In genomic region chr11:95570827-95571619, GRCm38 (mm10) we compare ENCODE assay signal across 9 mouse cellular contexts. TPM values are rescaled to one million over a fixed set of nuclear protein-coding genes. Genes with fewer than 3 reads are reported as not detected.
DNase-seq lines count a peak whose midpoint lies in the region; ATAC-seq and TF ChIP-seq lines count a peak whose summit lies in the region.
"Had no signal": no experiment of that assay in that cellular context is flagged by ENCODE, and none has a peak within 500 bp of the region (broad histone marks: within the 10 kb centered on the region; RNA-seq: fewer than 3 reads in every experiment).

No protein-coding gene starts in this region.

- peaks cover 54% of the 10 kb centered on the region for H3K27me3 ChIP-seq in heart, embryonic 10.5 days (ENCODE audit: insufficient read depth, poor library complexity, severe bottlenecking)
- H3K27me3 ChIP-seq in midbrain, embryonic 13.5 days, result no peaks in the 10 kb centered on the region
- H3K27me3 ChIP-seq in midbrain, postnatal 0 days (ENCODE audit: insufficient read depth, low read length), result no peaks in the 10 kb centered on the region

- 0 out of 2 replicates have a peak, but pooled peaks have one; percentile 27 for ATAC-seq in midbrain, embryonic 13.5 days
- ATAC-seq in midbrain, postnatal 0 days (ENCODE audit: low FRiP score), result no peak

- no peak overlapping the region for H3K4me2 ChIP-seq in midbrain, embryonic 13.5 days (replicated peaks)
- no peak overlapping the region for H3K4me2 ChIP-seq in midbrain, postnatal 0 days (ENCODE audit: low read depth, low read length, poor library complexity, severe bottlenecking)

- no peak for DNase-seq in heart, embryonic 10.5 days (ENCODE audit: low spot score)
- DNase-seq in heart, postnatal 25 days (ENCODE audit: low spot score), result no peak
- no peak for DNase-seq in midbrain, postnatal 0 days (ENCODE audit: low spot score)
- peak; percentile 54 for DNase-seq in ZHBTc4 (ENCODE audit: low read depth, low spot score)
- no peak for DNase-seq in left cerebral cortex, postnatal 25 days (ENCODE audit: low spot score in 2 of 2)
- no peak for DNase-seq in spleen, postnatal 14 days (ENCODE audit: low spot score in 2 of 2)
- DNase-seq: heart, adult 18-20 months; thymus, postnatal 25 days had no signal

- intact Hi-C loops in heart, postnatal 25 days (cut with DNase I), result no loop called here
- intact Hi-C loops in left cerebral cortex, postnatal 25 days (cut with DNase I), result no loop called here

- H3K4me1 ChIP-seq in heart, embryonic 10.5 days, result peaks cover 55% of the 10 kb centered on the region
- peaks cover 7% of the 10 kb centered on the region for H3K4me1 ChIP-seq in midbrain, embryonic 13.5 days (replicated peaks)
- no peaks in the 10 kb centered on the region for H3K4me1 ChIP-seq in midbrain, postnatal 0 days (ENCODE audit: insufficient read depth, low read length)

- no peaks in the 10 kb centered on the region for H3K36me3 ChIP-seq in heart, embryonic 10.5 days
- no peaks in the 10 kb centered on the region for H3K36me3 ChIP-seq in midbrain, embryonic 13.5 days
- H3K36me3 ChIP-seq in midbrain, postnatal 0 days (ENCODE audit: insufficient read depth, low read length), result no peaks in the 10 kb centered on the region

- 0 out of 2 replicates have a peak overlapping the region, but pooled peaks have one; percentile 25 for H3K27ac ChIP-seq in heart, embryonic 10.5 days
- H3K27ac ChIP-seq in midbrain, embryonic 13.5 days, result no peak overlapping the region
- H3K27ac ChIP-seq in midbrain, postnatal 0 days (ENCODE audit: low read depth, low read length), result no peak overlapping the region

- no peak for TF ChIP-seq CTCF in midbrain, postnatal 0 days (IDR thresholded peaks at IDR 0.05)

- WGBS in heart, embryonic 10.5 days, result 51% methylated on average over 25 of the region's 25 CpGs
- WGBS in midbrain, embryonic 13.5 days, result 68% methylated on average over 25 of the region's 25 CpGs
- WGBS in midbrain, postnatal 0 days, result 68% methylated on average over 25 of the region's 25 CpGs

- no peaks in the 10 kb centered on the region for H3K9me3 ChIP-seq in heart, embryonic 10.5 days
- no peaks in the 10 kb centered on the region for H3K9me3 ChIP-seq in midbrain, embryonic 13.5 days
- no peaks in the 10 kb centered on the region for H3K9me3 ChIP-seq in midbrain, postnatal 0 days (ENCODE audit: low read length)

- no peak overlapping the region for H3K4me3 ChIP-seq in heart, embryonic 10.5 days
- no peak overlapping the region for H3K4me3 ChIP-seq in midbrain, embryonic 13.5 days (replicated peaks)
- H3K4me3 ChIP-seq in midbrain, postnatal 0 days (ENCODE audit: low read depth, low read length), result no peak overlapping the region

- no peak overlapping the region for H3K9ac ChIP-seq in midbrain, embryonic 13.5 days (replicated peaks)
- H3K9ac ChIP-seq in midbrain, postnatal 0 days (replicated peaks; ENCODE audit: low read length, poor library complexity, severe bottlenecking), result no peak overlapping the region

RNA-seq across cellular contexts. Expression of gene Ngfr, which starts 16.5 kb away (rescaled TPM):
- 4.5 and 9.9 TPM in 2 replicates for polyA plus RNA-seq in heart, embryonic 10.5 days (2016; fragmentation: Nextera tagmentation; extraction: Ambion mirVana)
- under 1 TPM; 0.44 to 0.70 TPM for total RNA-seq in heart, postnatal 25 days (2021)
- 13.8 and 17.2 TPM in 2 replicates for polyA plus RNA-seq in midbrain, embryonic 13.5 days (2015; fragmentation: Nextera tagmentation; extraction: Ambion mirVana)
- total RNA-seq in midbrain, postnatal 0 days (2014; rRNA removed), result 11.1 and 16.9 TPM in 2 replicates
- 5.1 and 5.2 TPM in 2 replicates for polyA plus RNA-seq in midbrain, postnatal 0 days (2015; fragmentation: Nextera tagmentation; extraction: Ambion mirVana)
- 1 to 10 TPM; 1.1 to 1.7 TPM for total RNA-seq in left cerebral cortex, postnatal 25 days (2021)

RNA-seq across cellular contexts. Expression of gene Nxph3, which starts 56.7 kb away (rescaled TPM):
- 0.21 and 0.77 TPM in 2 replicates for polyA plus RNA-seq in heart, embryonic 10.5 days (2016; fragmentation: Nextera tagmentation; extraction: Ambion mirVana)
- under 1 TPM; 0.62 to 0.64 TPM for total RNA-seq in heart, postnatal 25 days (2021)
- 1.2 and 1.9 TPM in 2 replicates for polyA plus RNA-seq in midbrain, embryonic 13.5 days (2015; fragmentation: Nextera tagmentation; extraction: Ambion mirVana)
- 22.3 and 22.8 TPM in 2 replicates for total RNA-seq in midbrain, postnatal 0 days (2014; rRNA removed)
- 5.1 and 5.6 TPM in 2 replicates for polyA plus RNA-seq in midbrain, postnatal 0 days (2015; fragmentation: Nextera tagmentation; extraction: Ambion mirVana)
- total RNA-seq in left cerebral cortex, postnatal 25 days (2021), result 10 to 100 TPM; 20.5 to 35.2 TPM

Comparison
In these comparisons a context has a peak if more than half of its experiments do, and no peak if none do; other contexts are left out.
1. RNA of gene Nxph3, which starts 56.7 kb away (total RNA-seq): 20.5 to 35.2 TPM in left cerebral cortex, postnatal 25 days and 22.3 to 22.8 TPM in midbrain, postnatal 0 days; 0.62 to 0.64 TPM in heart, postnatal 25 days; every median in the first group is over 10 times any median in the second.